Mouse (Mus musculus) heart, adult 2 months (tissue): ENCODE data around the gene Pkp3. TPM values are rescaled to one million over a fixed set of nuclear protein-coding genes. Genes with fewer than 3 reads are reported as not detected.
A peak's percentile ranks its signal among the peaks of the same experiment; 100 is the strongest.

Source experiments
- DNase-seq, 2 experiments: peaks; one replicate each; pipeline ENCODE4 v3.0.0; 2021
- H3K27ac ChIP-seq: fragments of 200-600 bp; 2 replicates; pipeline ENCODE4 v1.8.1; 2022
- H3K27me3 ChIP-seq: fragments of 200-500 bp; 2 replicates; pipeline ENCODE4 v1.6.1; 2012; ENCODE audit warnings: mild to moderate bottlenecking, low read length, inconsistent platforms, mixed read lengths; ENCODE audit not compliant: control insufficient read depth, insufficient read depth
- H3K36me3 ChIP-seq: fragments of 200-500 bp; 2 replicates; pipeline ENCODE4 v1.6.1; 2012; ENCODE audit warnings: low read length, inconsistent platforms; ENCODE audit not compliant: control insufficient read depth, insufficient read depth
- H3K4me1 ChIP-seq: fragments of 200-500 bp; 2 replicates; pipeline ENCODE4 v1.6.1; 2011; ENCODE audit warnings: low read length; ENCODE audit not compliant: control insufficient read depth, insufficient read depth
- H3K4me3 ChIP-seq: fragments of 200-600 bp; 2 replicates; pipeline ENCODE4 v1.8.1; 2022
- H3K79me2 ChIP-seq: fragments of 200-500 bp; replicated peaks from 2 replicates; pipeline ENCODE4 v1.6.1; 2012; ENCODE audit warnings: mild to moderate bottlenecking, inconsistent platforms, low read length, moderate library complexity, mixed read lengths; ENCODE audit not compliant: control insufficient read depth, insufficient read depth
- H3K9ac ChIP-seq: fragments of 200-500 bp; 2 replicates; pipeline ENCODE4 v1.6.1; 2012; ENCODE audit warnings: low read depth, mild to moderate bottlenecking, control low read depth, inconsistent platforms, low read length, mixed read lengths
- CTCF ChIP-seq: fragments of 200-600 bp; IDR thresholded peaks from 2 replicates; pipeline ENCODE4 v1.8.1; 2022; ENCODE audit warnings: antibody characterized with exemption, mild to moderate bottlenecking, moderate library complexity
- EP300 ChIP-seq: fragments of 200-500 bp; IDR thresholded peaks from 2 replicates; pipeline ENCODE4 v1.6.1; 2011; ENCODE audit warnings: low read depth, low read length, control low read depth; ENCODE audit not compliant: insufficient read depth
- POLR2A ChIP-seq: fragments of 200-500 bp; IDR thresholded peaks from 2 replicates; pipeline ENCODE4 v1.6.1; 2011; ENCODE audit warnings: mild to moderate bottlenecking, low read depth, low read length, control low read depth; ENCODE audit not compliant: insufficient read depth
- WGBS: fragments of 180-500 bp; shearing (Covaris S2); methylation state at CpG from one replicate; pipeline ENCODE4 v1.1.7; 2018; 5-methylcytosine and 5-hydroxymethylcytosine counted together
- intact Hi-C: fragments of 180-260 bp; cut with DNase I; formaldehyde crosslinking; loops from one replicate; pipeline ENCODE4 v1.15.1; 2025
- polyA plus RNA-seq: library from polyadenylated mRNA; depleted of rRNA; stranded (reverse); fragments of >200 nt; gene quantifications from 2 replicates; pipeline ENCODE4 v1.2.3, GENCODE M21; 2012
- total RNA-seq, 2 experiments: library from RNA; stranded (reverse); gene quantifications; 2 replicates each; pipeline ENCODE4 v1.2.3; 2021

Gene Pkp3
- total and polyA plus RNA-seq, 3 experiments: 0.20 to 1.6 (median 0.21) TPM

DNA sequence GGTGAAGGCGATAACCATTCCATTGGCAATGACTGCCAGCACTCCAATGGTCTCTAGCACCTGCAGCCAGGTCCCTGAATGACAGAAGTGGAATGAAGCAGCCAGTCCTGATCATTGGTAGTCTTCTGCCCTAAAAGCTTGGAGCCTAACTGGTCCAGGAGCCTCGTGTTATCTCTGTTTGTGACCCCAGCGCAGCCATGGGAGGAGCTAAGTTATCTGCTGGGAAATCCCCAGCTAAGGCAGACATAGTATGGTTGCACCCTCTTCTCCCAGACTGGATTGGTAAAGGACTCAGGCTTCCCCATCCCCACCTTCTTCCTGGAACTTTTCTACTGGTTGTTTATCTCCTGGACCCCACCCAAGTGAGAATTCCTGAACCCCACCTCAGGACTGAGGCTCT lies 25.1 kb downstream of the Pkp3 start:
- Histone ChIP-seq H3K4me3 (no peak overlapping the region), H3K27ac (no peak overlapping the region), H3K36me3 (no peaks in the 10 kb centered on the region), H3K79me2 (no peaks in the 10 kb centered on the region), H3K27me3 (no peaks in the 10 kb centered on the region), H3K4me1 (no peaks in the 10 kb centered on the region), H3K9ac (no peak overlapping the region)
- no peak for DNase-seq
- TF ChIP-seq EP300: no peak
- TF ChIP-seq POLR2A: no peak
- no peak for TF ChIP-seq CTCF
- 47% methylated on average over 3 of the region's 3 CpGs for WGBS
- intact Hi-C loops: no loop called here

DNA sequence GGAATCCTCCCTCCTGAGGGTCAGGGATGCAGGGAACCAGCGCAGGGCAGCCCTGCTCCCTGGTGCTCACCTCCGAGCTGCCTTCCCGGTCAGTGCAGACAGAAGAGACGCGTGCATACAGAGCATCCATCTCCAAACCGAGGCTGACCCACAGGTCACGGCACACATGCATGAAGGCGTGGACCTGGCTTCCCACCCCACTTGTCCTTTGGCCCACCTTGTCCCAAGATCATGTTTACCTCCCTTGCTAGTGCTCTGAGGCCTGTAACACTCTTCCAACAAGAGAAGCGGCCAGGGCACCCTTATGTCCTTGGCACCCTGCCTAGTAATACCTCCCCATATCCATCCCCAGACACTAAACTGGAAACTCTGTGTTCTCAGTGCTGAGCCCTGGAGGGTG lies 37.9 kb downstream of the Pkp3 start:
- Histone ChIP-seq H3K36me3 (no peaks in the 10 kb centered on the region), H3K4me3 (no peak overlapping the region), H3K79me2 (no peaks in the 10 kb centered on the region), H3K9ac (no peak overlapping the region), H3K27ac (no peak overlapping the region), H3K4me1 (no peaks in the 10 kb centered on the region), H3K27me3 (no peaks in the 10 kb centered on the region)
- no peak for DNase-seq
- 80% methylated on average over 9 of the region's 9 CpGs for WGBS
- no peak for TF ChIP-seq POLR2A
- intact Hi-C loops: no loop called here

DNA sequence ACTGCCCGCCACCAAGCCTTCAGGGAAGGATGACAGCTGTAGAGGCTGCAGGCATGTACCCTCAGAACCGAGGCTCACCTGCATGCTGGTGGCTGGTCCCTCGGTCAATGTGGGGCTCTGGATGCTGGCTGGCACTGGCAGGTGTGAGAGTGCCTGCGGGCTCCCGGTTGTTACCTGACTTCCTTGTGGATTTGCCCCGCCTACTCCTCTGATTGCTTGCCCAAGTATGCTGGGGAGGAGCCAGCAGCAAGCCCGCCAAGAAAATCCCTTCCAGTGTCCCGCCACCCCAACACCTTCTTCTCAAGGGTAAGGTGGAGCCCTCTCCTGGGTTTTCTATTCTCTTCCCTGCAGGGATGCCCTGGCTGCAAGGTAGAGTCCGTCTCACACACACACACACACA lies 39.6 kb downstream of the Pkp3 start, which contains the start of gene Ano9:
TSS of gene Ano9 (minus strand) at position 171 of the 400 bp plus-strand sequence.
- 29% methylated on average over 9 of the region's 9 CpGs for WGBS
- no peaks in the 10 kb centered on the region for H3K27me3 ChIP-seq
- no peak for DNase-seq
- no peak within 1 kb of the TSS for H3K27ac ChIP-seq
- no peaks in the 10 kb centered on the region for H3K79me2 ChIP-seq
- intact Hi-C loops: no loop called here
- no peaks in the 10 kb centered on the region for H3K36me3 ChIP-seq
- no peak within 1 kb of the TSS for H3K9ac ChIP-seq
- H3K4me1 ChIP-seq: peaks cover 3% of the 10 kb centered on the region; the same call in 1 of the 2 replicates
- H3K4me3 ChIP-seq: no peak within 1 kb of the TSS
- TF ChIP-seq CTCF (no peak), POLR2A (no peak), EP300 (no peak)

DNA sequence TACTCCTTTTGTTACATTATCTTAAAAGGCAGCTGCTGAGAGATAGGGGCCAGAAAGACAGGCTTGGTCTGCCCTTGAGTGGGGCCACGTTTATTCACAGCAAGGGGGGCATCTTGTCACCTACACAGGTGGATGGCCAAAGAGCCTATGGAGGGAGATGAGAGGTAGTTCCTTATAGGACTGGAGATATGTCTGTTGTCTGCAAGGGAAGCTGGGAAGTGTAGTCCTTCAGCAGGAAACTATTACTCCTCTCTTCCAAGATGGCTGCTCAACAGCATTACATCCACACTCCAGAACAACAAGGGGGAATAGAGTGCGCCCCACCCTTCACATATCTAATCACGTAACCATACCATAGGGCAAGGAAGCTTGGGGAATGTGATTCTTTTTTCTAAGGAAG lies 41.5 kb downstream of the Pkp3 start:
- 65% methylated on average over 3 of the region's 3 CpGs for WGBS
- no peaks in the 10 kb centered on the region for H3K79me2 ChIP-seq
- H3K9ac ChIP-seq: no peak overlapping the region
- H3K27me3 ChIP-seq: no peaks in the 10 kb centered on the region
- H3K4me1 ChIP-seq: peaks cover 3% of the 10 kb centered on the region; the same call in 1 of the 2 replicates
- intact Hi-C loops: no loop called here
- H3K27ac ChIP-seq: no peak overlapping the region
- DNase-seq: no peak
- TF ChIP-seq POLR2A: no peak
- no peak for TF ChIP-seq EP300
- TF ChIP-seq CTCF: no peak
- H3K36me3 ChIP-seq: no peaks in the 10 kb centered on the region
- H3K4me3 ChIP-seq: no peak overlapping the region

DNA sequence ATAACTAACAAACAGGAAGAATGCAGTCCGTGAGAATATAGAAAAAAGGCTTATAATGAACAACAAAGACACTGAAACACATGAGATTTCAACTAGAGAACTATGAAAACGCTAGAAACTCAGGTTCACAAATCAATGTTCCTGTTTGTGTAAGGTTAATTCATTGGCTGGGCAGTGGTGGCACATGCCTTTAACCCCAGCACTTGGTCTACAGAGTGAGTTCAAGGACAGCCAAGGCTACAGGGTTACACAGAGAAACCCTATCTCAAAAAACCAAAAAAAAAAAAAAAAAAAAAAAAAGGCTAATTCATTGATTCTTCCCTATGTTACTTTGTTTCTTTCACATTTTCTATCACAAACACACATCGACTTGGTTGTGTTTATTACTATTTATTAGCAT lies 42.6 kb downstream of the Pkp3 start:
- TF ChIP-seq CTCF: no peak
- intact Hi-C loops: no loop called here
- no peak overlapping the region for H3K27ac ChIP-seq
- no peaks in the 10 kb centered on the region for H3K27me3 ChIP-seq
- no peak overlapping the region for H3K9ac ChIP-seq
- H3K4me3 ChIP-seq: no peak overlapping the region
- DNase-seq: no peak
- WGBS: 84% methylated on average over 3 of the region's 3 CpGs
- H3K79me2 ChIP-seq: no peaks in the 10 kb centered on the region
- no peaks in the 10 kb centered on the region for H3K36me3 ChIP-seq
- H3K4me1 ChIP-seq: peaks cover 3% of the 10 kb centered on the region; the same call in 1 of the 2 replicates

DNA sequence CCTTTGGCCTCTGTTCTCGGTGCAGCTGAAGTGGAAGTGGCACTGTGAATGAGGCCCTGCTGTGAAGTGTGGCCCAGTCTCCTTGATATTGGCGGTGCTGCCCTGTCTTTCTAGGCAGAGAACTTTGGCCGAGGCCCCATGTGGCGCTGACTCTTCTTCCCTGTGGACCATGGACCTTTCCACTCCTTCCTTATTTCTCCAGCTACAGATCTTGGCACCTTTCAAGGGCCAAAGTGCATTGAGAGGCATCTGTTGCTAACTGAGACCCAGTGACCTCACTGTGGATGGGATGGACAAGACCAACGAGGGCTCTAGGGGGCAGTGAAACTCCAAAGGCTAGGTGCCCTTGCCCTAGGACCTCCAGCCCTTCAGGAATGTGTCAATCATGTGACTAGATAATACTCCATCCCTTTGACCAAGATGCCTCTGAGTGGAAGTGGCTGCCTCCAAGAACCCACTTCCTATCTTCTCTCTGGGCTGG lies 43.1 kb downstream of the Pkp3 start:
- intact Hi-C loops: no loop called here
- no peak overlapping the region for H3K4me3 ChIP-seq
- H3K27me3 ChIP-seq: no peaks in the 10 kb centered on the region
- H3K4me1 ChIP-seq: peaks cover 3% of the 10 kb centered on the region; the same call in 1 of the 2 replicates
- no peak overlapping the region for H3K9ac ChIP-seq
- TF ChIP-seq CTCF (peak; percentile 15; the same call in 1 of the 2 replicates), POLR2A (no peak)
- no peaks in the 10 kb centered on the region for H3K36me3 ChIP-seq
- no peak for DNase-seq
- WGBS: 68% methylated on average over 5 of the region's 5 CpGs
- no peaks in the 10 kb centered on the region for H3K79me2 ChIP-seq
- H3K27ac ChIP-seq: no peak overlapping the region
